Mouse (Mus musculus) inflammation-experienced regulatory T-cells, adult 6 months (primary cell): ENCODE measurements around the gene Col15a1. TPM values are rescaled to one million over a fixed set of nuclear protein-coding genes. Genes with fewer than 3 reads are reported as not detected.
A peak's percentile ranks its signal among the peaks of the same experiment; 100 is the strongest.

Experiments used
- ATAC-seq: one replicate; pipeline ENCODE4 v1.8.0; 2017
- polyA plus RNA-seq, 3 experiments: library from polyadenylated mRNA; unstranded; fragments of 100-300 nt; shearing (Covaris generic); gene quantifications; one replicate each; pipeline ENCODE4 v1.2.1; 2017

Gene Col15a1
- polyA plus RNA-seq, 3 experiments from 2014 or later: 0.45 to 2.2 (median 1.6) TPM

DNA sequence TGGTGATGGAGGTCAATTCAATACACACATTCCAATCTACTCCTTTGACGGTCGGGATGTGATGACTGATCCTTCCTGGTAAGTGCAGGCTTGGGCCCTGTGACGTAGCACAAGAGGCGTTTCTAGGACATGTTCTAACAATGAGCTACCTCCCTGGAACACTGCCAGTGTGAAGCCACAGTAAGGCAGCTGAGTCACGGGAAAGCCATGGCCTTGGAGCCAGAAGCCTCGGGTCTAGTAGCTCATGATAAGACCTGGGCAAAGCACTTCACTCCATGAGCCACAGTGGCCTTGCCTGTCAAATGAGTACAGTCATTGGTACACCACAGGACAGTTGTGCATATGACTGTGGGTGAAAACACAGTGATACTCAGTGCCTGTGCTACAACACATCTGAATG, 102.9 kb downstream of the Col15a1 start:
- peak; percentile 9 for ATAC-seq

DNA sequence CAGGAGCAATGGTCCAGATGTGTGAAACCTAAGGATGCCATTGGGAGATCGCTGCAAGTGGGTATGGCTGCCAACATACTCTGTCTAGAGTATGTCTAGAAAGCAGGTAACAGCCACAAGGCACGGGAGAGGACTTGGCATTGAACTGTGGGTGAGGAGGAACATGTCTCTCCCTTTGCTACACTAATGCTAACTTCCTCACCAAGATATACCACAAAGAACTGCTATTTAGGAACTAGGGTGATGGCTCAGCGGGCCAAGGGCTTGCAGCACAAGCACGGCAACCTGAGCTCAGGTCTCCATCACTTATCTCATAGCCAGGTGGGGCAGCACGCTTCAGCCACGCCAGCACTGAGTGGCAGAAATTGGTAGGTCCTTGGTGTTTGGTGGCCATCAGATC, 103.5 kb downstream of the Col15a1 start:
- no peak for ATAC-seq

DNA sequence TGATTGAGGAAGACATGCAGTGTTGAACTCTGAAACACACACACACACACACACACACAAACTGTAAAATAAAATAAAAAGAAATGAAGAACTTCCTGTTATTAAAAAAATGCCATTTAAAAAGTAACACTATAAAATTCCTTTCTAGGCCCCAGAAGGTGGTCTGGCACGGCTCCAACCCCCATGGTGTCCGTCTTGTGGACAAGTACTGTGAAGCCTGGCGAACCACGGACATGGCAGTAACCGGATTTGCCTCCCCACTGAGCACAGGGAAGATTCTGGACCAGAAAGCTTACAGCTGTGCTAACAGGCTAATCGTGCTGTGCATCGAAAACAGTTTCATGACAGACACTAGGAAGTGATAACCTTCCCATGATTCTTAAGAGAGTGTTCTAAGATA, 104.0 kb downstream of the Col15a1 start:
- no peak for ATAC-seq

DNA sequence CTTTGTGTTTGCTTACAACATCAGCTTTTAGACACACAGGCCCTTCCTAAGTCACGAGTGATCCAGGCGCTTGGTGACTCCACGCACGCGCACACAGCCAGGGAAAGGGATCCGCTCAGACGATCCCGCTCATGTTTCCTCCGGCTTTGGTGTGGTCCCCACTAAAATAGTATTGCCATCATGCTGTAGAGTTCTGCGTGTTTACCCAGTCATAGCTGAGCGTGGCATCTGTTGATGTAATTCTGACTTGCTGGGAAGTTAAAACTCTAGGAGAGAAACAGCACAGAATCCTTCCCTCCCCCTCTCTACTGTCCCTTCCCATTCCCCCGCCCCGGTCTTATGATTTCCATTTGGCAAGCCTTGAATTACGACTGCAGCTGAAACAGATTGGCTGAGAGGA, 104.7 kb downstream of the Col15a1 start:
- no peak for ATAC-seq

DNA sequence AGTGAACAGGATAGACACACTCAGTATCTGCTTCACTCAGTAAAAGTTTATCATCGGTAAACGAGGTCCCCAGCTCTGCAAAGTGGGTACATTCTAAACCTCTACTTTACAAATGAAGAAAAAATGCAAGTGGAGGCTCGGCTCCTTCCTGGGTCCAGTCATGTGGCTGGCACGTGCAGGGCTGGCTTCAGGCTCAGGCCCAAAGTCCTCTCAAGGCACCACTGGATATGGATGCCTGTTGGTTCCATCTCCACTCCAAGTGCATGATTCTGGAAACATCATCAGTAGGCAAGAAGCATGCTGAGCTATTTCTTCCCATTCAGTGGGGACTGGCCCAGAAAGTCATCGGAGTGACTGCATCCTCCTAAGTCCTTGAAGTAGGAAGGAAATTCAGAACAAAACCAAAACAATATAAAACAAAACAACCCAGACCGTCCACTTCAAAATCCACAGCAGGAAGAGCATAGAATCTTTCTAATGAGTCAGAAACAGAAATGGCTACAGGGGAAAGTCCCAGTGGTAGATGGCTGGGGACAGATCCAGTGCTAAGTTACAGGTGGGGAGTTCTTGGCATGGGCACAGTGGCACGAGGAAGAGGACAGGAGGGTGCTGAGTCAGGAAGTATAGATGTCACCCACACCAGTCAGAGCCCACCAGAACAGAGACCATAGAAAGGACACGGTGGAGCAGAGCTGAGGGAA, 105.9 kb downstream of the Col15a1 start:
- peak; percentile 88 for ATAC-seq

DNA sequence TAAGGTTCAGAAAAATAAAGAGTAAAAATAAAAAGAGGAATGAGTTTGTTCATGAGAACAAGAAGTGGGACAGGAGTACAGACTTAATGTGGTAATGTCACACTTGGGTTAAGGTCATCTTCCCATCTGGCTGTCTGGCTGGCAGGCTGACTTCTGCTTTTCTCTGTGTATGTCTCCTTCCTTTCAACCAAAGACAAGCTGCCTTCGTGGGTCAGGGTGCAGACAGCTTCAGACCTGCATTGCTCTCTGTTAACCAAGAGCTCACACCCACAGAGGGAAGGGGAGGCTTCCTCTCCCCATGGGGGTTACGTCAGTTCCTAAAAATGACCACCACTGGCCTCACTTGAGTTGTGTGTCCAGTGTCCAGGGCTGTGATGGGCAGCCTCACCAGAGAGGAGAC, 107.5 kb downstream of the Col15a1 start:
- no peak for ATAC-seq

DNA sequence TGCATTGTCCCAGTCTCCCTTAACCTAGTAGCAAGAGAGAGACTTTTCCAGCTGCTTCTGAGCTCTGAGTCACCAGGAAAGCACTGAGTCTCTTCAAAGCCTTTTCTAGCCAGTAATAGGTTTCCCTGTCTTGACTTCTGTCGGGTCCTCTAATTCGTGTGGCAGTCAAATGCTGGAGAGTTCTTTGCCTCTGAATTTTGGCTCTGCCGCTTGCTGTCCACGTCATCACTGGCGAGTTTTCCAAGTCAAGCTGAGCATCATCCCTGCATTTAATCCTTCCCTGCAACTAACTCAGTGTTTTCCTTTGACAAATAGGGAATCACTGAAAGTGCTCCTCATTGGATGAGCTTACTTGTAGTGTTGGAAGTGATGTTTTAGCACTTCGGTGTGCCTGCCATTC, 108.5 kb downstream of the Col15a1 start:
- no peak for ATAC-seq

DNA sequence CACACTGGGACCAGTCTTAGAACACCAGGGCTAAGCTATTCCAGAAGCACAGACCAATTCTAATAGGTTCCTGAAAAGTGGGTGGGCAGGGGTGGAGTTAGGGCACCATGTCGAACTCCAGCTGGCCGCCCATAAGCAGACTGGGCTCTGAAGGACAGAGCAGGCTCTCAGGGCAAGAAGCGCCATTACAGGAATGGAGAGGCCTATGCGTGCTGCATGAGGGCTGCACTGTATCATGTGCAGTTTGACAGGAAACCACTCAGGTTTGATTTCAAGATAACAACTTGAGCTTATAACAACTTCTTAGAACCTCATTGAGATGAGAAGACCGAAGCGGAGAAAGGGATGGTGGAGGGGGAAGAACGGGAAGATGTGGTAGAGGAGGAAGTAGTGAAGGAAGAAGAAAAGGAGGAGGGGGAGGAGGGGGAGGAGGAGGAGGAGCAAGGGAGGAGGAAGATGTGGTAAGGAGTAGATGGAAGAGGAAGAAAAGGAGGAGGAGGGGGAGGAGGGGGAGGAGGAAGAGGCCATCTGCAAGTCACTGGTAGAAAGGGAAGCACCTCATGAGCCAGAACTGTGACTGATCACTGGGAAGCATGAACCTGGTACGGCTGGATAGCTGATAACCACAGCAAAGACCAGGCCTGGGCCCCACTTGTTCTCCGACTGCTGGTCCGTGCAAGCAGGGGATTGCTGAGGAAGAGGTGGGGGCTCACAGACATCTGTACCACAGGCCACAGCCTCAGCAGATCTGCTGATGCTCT, 111.8 kb downstream of the Col15a1 start:
- ATAC-seq: peak; percentile 80

DNA sequence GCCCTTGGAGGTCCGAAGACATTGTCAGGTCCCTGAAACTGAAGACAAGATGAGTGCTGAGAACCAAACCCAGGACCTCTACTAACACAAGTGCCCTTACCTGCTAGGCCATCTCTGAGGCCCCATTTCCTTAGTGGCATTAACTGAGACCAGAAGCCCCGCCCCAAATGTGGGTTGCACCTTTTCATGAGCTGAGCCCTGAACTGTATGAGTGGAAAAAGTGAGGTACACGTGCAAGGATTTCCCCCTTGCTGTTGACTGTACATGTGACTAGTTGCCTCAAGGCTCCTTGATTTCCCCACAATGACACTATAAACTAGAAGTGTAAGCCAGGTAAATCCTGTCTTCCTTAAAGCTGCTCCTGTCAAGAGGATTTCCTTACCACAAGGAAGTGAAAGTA, 114.4 kb downstream of the Col15a1 start:
- peak; percentile 81 for ATAC-seq

DNA sequence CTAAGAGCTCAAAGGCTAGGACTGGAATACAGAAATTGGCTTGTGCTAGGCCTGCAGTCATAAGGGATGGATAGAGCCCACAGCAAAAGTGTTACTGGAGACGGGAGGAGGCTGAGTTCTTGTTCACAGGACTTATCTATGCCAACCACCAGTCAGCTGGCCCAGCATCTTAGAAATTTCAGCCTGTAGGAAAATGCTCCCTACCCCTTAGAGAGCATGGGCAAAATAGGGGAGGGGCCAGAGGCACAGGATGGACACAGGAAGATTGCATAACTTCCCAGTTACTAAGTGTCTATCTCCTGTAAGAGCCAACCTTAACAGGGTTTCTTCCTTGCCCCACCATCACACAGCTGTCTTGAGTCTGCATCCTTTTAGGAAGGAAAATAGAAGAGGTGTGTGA, 116.2 kb downstream of the Col15a1 start:
- ATAC-seq: no peak

DNA sequence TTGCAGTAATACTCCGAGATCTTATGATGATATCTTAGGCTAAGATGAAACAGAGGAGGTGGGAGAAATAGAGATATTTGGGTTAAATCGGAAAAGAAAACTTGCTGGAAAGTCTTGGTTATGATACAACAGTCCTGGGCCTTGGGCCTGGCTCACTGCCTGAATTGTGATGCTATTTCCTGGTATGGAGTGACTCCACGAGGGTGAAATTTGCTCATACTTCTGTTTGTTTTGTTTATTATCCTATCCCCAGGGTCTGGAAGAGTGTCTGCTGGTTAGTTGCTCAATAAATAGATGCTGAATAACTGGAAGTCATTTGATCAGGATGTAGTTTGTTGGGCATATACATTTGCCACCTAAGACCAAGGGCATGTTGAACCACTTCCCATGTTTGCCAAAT, 119.8 kb downstream of the Col15a1 start:
- no peak for ATAC-seq

DNA sequence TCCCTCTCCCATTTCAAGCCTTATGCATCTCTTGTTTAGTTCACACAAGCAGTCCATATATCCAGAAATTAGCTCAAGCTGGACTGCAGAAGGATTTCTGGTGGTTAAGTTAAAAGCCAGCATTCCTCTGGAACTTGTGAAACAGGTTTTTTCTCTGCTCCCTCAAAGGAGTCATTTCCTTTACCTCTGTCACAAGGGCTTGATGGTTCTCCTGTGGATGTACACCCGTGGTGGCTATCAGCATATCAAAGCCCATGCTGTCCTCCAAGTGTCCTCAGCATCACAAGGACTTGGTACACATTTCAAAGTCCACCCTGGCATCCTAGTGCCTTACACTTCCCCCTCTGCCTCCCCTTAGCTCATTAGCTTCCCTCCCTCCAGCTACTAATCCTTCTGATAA, 121.3 kb downstream of the Col15a1 start:
- ATAC-seq: no peak

DNA sequence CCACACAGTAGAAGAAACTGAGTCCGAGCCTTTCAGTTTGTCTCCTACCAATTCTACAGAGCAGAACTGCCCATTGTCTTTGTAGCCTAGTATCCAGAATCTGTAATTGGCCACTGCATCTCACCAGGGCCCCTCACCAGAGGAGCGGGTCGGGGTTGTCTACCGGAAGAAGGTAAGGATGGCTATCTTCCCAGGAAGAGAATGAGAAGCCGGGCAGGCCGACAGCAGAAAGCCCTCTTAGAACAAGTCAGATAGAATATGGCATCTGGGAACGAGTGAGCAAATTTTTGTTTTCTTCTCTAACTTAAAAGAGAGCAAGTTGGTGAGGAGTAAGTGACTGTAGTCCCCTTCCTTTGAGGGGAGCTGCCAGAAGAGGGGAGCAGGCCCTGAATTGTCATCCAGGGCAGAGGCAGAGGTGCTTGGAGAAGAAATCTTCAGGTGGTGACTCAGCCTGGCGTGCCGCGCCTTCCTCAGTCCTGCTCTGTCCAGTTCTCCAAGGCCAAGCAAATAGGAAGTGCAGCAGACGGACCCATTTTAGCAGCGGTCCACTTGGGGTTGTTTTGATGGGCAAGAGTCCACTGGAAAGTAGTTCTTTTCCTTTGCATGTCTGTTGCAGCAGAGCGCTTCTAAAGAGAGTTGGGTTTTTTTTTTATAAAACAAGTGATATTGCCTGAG, 122.6 kb downstream of the Col15a1 start:
- ATAC-seq: no peak

DNA sequence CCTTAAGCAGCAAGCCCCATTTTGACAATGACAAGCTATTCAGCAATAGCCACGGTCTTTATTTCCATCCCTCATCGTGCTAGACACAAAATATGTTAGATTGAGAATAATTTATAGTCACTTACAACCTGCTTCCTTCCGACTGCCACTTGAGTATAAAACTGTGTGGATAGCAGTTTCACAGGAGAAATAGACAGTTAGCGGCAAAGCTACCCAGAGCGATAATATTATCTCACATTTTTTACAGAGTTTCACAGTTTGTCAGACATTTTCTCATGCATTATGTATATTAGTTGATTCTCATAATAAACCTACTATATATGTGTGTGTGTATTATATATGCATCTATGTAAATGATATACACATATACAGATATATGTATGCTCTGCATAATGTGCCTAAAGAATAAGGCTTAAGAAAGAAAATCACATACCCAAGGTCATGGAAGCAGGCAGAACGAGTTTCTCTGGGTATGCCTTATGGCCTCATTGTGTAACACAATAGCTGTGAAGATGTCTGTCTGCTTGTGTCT, 124.9 kb downstream of the Col15a1 start:
- no peak for ATAC-seq

DNA sequence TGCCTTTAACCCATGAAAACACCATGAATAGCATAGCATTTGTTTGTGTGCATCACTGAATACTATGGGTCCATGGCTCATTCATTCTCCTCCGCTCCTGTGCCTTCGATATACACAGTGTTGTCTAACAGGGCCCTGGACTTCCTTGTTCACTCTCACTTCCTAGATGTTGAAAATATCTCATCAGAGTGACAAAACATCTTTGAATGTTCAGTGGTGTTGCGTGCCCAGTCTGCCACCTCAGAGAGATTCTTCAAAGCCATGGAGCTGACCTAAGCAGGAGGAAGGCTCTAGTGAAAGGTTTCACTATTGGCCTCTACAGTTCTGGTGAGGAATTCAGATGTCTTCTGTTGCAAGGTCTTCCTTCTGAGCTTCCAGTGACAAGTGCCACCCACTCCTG, 125.6 kb downstream of the Col15a1 start:
- ATAC-seq: no peak

DNA sequence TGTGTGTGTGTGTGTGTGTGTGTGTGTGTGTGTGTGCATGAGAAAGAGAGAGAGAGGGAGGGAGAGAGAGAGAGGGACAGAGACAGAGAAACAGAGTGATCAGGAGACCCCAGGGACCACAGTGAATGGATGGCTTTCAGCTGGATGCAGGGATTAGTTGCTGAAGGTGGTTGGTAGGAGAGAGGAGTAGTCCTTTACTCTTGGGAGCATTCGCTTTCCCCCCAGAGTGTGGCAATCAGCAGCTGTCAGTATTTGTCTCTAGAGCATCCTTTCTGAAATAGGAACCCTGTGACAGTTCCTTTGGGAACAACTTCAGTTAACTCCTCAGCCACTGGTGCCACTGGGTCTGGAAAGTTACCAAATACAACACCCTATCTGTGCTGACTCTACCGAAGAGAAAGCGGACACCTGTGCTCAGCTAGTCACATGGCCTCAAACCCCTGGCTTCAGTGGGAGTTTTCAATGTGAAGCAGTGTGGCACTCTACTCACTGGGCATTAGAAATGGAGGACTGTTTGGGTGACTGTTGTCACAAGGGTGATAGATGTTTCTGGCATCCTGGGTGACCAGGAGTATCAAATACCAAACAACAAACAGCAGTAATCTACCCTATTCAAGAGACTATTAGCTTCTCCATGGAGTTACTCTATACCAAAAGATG, 129.1 kb downstream of the Col15a1 start:
- ATAC-seq: no peak

DNA sequence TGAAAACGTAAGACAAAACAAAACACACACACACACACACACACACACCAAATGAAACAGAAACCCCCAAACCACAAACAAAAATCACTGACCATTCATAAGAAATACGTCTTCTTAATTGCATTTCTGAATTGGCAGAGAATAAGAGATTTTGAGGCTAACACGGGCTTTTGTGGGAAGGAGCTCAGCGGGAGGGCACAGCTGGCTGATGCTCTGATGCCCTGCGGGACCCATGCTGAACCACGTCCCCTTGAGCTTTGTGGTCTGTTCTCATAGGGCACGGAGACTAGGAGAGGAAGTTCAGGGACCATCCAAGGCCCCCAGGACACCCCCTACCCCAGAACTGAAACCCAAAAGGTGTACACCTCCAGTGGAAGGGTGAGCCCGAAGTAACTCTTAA, 134.7 kb downstream of the Col15a1 start:
- ATAC-seq: no peak

DNA sequence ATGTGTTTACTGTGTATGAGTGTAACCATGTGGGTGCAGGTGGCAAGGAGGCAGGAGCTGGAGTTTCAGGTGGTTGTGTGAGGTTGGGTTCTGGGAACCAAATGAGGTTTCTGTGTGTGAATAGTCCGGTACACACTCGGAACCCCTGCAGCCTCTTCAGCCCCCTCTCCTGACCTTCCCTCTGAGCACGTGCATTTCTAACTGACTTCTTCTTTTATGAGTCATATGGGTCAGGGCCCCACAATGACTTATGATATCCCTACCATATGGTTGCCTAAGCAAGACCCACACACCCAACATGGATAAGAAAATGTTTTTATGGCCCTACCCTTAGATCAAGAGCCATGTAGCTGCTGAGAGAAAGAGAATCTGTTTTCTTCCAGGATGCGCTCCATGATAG, 139.1 kb downstream of the Col15a1 start:
- no peak for ATAC-seq

DNA sequence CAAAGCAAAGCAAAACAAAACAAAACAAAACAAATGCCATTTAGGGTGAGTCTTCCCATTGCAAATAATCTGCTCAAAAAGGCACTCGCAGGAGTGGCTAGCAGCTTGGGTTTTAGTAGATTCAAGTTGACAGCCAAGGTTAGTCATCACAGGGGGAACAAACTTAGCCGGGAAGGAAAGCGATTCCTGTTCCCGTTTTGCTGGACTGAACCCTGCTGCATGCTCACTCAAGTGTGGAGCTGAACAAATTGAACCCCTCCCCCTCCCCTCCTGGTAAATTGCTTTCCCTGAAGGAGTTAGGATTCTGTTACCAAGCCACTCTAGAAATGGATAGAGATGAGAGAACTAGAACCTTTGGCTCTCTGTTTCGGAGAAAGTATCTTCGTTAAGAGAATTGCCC, 141.8 kb downstream of the Col15a1 start:
- no peak for ATAC-seq

DNA sequence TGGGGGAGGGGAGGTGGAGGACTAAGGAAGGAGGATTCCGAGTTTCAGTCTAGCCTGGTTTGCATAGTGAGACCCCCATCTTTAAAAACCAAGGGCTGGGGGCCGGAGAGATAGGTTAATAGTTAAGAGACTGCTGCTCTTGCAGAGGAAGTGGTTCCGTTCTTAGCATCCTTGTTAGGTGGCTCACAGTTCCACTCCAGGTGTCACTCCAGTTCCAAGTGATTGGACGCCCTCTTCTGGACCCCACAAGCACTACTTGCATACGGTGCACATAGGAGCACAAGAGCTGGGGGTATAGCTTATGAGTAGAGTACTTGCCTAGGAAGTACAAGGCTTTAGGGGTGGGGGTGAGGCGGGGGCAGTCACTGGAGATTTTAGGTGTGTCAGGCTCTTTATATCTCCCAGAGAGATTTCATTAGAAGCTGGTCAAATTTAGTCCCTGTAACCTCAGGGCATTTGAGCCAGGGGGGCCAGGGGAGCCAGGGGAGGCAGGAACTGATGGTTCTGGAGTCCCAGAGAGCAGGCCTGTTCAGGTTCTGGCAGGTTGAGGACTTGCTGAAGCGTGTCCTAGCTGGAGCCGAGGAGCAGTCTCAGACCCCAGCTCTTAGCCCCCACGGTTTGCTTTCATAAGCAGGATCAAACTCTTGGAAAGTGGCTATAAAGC, 143.6 kb downstream of the Col15a1 start:
- ATAC-seq: peak; percentile 78

DNA sequence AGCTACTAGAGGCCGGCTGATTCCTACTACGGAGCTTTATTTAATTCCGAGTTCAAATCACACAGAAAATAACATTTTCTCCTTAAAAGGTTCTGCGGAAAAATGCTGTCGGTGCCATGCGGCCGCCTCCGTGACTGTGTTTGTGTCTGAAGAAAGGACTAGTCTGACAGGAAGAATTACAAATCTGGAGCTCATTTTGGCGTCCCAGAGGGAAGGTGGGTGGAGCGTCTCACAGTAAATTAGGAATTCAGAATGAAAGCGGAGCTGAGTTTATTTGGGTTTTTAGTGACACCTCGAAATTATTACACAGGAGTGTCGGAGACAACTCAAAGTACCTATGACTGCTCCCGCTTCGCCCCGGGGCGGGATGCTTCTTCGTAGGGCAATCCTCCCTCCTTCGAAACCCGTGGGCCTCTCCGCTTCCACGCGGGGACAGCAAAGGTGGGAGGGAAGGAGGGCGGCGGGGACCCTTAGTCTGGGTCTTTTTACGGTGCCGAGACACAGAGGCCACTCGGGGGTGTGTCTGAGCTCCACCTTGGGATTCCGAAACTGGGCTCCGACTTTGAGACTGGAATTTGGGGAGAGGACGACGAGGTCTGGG, 144.2 kb downstream of the Col15a1 start:
- peak; percentile 1 for ATAC-seq

DNA sequence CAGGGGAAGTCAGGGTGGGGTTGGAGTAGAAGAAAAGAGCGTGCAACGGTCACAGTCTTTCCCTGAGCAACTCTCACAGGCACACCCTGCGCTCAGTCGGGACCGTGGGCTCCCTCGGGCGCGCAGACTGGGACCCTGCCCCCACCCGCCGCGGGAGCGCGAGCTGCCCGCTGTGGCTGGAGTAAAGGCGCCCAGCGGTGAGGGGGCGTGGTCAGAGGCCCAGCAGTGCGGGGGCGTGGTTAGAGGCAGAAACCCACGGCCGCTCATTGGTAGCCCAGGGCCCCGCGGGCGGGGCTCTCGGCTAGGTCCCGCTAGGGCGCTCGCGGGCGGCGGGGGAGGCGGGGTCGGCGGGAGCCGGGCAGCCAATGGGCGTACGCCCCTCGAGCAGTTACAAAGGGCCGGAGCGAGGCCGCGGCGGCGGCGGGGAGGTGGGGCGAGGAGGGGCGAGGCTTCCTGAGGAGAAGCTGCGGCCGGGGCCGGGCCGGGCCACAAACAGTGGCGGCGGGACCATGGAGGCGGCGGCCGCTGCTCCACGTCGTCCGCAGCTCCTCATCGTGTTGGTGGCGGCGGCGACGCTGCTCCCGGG, 144.9 kb downstream of the Col15a1 start, which contains the start of gene Tgfbr1:
Tgfbr1 (plus strand) TSS at position 420 of the 586 bp plus-strand sequence.
- ATAC-seq: peak; percentile 77
